Mouse (Mus musculus) erythroblast, embryonic 14.5 days (primary cell): ENCODE data around the gene Mpped2. TPM values are rescaled to one million over a fixed set of nuclear protein-coding genes. Genes with fewer than 3 reads are reported as not detected.
A peak's percentile ranks its signal among the peaks of the same experiment; 100 is the strongest.

Experiments used
- H3K27me3 ChIP-seq: 2 replicates; pipeline ENCODE4 v1.6.1; 2012; ENCODE audit warnings: inconsistent platforms; ENCODE audit not compliant: control insufficient read depth
- H3K36me3 ChIP-seq: 2 replicates; pipeline ENCODE4 v1.6.1; 2012; ENCODE audit warnings: mild to moderate bottlenecking, inconsistent platforms; ENCODE audit not compliant: control insufficient read depth
- H3K4me1 ChIP-seq: 2 replicates; pipeline ENCODE4 v1.6.1; 2012; ENCODE audit warnings: inconsistent platforms; ENCODE audit not compliant: control insufficient read depth
- H3K4me3 ChIP-seq: replicated peaks from 2 replicates; pipeline ENCODE3; 2012; ENCODE audit warnings: moderate library complexity, mild to moderate bottlenecking, inconsistent platforms
- H3K9me3 ChIP-seq: 2 replicates; pipeline ENCODE4 v1.6.1; 2012; ENCODE audit warnings: low read length, inconsistent platforms, mixed read lengths; ENCODE audit not compliant: control insufficient read depth
- GATA1 ChIP-seq: IDR thresholded peaks from 2 replicates; pipeline ENCODE4 v1.6.1; 2012; ENCODE audit warnings: low read length, inconsistent platforms, mixed read lengths
- TAL1 ChIP-seq: IDR thresholded peaks from 3 replicates; pipeline ENCODE4 v1.6.1; 2012; ENCODE audit warnings: low read length, inconsistent platforms, mixed read lengths
- polyA plus RNA-seq: library from polyadenylated mRNA; stranded (reverse); fragments of >175 nt; gene quantifications from 2 replicates; pipeline ENCODE4 v1.2.3, GENCODE M21; 2012

The Mpped2 gene
- polyA plus RNA-seq, result not detected in 2 replicates

DNA sequence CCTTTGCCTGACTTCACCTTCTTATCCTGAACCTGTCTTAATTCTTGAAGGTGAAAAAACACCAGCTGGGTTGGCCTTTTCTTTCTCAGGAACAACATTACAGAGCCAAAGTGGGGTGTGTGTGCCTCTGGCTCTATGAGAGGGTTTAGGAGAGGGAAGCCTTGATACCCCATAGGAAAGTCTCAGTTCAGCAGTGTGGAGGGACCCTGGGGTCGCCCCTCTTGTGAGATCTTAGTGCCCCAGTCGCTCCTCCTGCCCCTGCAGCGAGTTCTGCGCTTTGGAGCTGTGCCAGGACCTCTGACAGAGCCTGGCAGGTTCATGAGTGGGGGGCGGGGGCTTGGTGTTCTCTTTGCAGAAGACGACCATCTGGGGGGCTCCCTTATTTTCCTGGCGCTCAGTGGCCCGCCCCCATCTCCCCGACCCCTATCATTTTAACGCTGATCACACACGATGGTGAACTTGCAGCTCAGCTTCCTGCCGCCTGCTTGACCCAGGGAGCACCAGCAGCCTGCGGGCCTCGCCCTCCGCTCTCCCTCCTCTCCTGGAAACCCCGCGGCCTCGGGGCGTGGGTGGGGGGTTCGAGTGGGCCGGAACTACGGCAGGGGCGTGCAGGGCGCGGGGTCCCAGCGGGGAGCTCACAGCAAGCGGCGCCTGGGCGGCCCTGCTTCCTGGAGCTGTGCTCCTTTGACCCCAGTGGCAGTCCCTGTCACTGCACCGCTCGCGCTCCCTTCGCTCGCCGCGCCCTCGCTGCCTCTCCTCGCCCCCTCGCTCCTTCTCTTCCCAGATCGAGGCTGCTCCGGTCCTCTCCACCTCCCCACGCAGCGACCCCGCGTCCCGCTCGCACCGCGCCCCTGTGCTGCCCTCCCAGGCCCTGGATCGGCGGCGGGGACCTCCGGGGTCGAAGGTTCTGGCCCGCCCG lies at the start of gene Mpped2:
TSS of gene Mpped2 (plus strand) at position 487 of the 919 bp plus-strand sequence.
- H3K4me3 ChIP-seq, result peak within 1 kb of the TSS; percentile 59
- peaks cover 67% of the 10 kb centered on the region for H3K27me3 ChIP-seq
- TF ChIP-seq TAL1, result no peak
- no peak for TF ChIP-seq GATA1
- no peaks in the 10 kb centered on the region for H3K36me3 ChIP-seq
- peaks cover 4% of the 10 kb centered on the region; the same call in 1 of the 2 replicates for H3K4me1 ChIP-seq
- no peaks in the 10 kb centered on the region for H3K9me3 ChIP-seq

DNA sequence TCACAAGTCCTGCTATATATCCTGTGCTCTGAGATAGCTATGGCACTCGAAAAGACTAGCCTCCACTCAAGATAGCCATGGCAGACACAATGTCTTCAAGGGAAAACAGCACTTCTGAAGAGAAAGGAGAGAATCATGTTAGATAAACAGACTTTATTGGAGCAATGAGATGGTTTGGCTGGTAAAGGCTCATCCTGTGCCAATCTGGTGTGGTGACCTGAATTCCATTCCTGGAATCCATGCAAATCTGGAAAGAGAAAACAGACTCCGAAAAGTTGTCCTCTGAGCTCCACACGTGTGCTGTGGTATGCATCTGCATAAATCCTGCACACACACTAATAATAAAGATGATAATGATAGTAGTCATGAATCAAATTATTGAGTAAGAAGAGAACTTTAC lies 48.3 kb upstream of the Mpped2 start:
- Histone ChIP-seq H3K9me3 (no peaks in the 10 kb centered on the region), H3K4me3 (no peak overlapping the region), H3K36me3 (no peaks in the 10 kb centered on the region), H3K27me3 (no peaks in the 10 kb centered on the region), H3K4me1 (peaks cover 2% of the 10 kb centered on the region; the same call in 1 of the 2 replicates)
- TF ChIP-seq GATA1 (no peak), TAL1 (no peak)

DNA sequence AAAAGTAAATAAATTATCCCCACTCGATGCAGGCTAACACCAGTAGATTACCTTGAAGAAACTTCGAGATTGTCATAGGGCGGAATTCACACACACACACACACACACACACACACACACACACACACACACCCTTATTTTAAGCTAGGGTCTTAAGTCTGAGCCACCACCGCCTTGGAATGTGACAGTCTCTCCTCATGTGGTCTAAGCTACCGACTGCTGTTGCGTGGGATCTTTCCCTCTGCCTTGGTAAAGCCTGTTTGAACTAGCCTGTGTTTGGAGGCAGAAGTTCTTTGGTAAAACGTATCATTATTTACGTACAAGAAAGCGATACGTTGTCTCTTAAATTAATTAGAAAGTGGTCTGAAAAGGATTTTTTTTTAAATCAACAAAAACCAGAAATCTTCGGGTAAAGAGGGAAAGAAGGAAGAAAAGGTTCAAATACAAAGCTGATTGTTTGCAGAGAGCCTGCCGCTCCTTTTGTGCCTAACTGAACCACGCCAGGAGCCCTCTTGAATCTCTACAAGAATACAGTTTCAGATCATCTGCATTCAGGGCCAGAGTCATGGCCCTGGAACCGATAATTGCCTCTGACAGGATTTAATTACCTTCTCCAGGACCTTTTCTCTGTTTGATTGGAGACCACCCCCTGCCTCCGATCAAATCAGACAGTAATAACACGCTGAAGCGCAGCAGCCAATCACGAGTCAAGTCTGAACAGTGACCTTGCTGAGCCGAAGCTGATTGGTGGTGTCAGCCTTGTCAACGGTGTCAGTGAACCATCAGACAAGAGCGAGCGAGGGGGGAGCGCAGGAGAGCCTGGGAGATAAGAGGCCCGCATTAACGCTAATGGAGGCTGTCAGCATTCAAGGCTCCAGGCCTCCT lies 43.1 kb upstream of the Mpped2 start:
- peaks cover 6% of the 10 kb centered on the region for H3K4me1 ChIP-seq
- TF ChIP-seq GATA1 (no peak), TAL1 (no peak)
- peak overlapping the region; percentile 59 for H3K4me3 ChIP-seq
- H3K36me3 ChIP-seq, result no peaks in the 10 kb centered on the region
- H3K9me3 ChIP-seq, result no peaks in the 10 kb centered on the region
- H3K27me3 ChIP-seq, result no peaks in the 10 kb centered on the region

DNA sequence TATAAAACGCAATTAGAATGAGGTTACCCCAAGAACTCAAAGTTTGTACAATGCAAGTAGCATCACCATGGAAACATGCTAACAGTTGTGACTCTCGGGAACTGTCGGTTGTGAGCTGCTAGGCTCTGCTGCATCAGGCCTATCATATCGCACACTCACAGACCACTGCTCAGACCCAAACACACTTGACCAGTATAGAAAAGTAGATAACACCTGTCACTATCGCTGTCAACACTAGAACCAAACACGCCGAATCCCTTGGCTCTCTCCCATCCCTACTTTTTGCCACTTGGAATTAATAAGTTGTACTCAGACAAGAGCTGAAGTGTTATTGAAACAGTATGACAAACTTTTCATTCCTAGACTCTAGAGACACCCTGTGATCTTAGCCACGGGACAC lies 40.9 kb upstream of the Mpped2 start:
- Histone ChIP-seq H3K36me3 (no peaks in the 10 kb centered on the region), H3K4me1 (peaks cover 6% of the 10 kb centered on the region), H3K9me3 (no peaks in the 10 kb centered on the region), H3K4me3 (no peak overlapping the region), H3K27me3 (no peaks in the 10 kb centered on the region)
- TF ChIP-seq TAL1 (no peak), GATA1 (no peak)

DNA sequence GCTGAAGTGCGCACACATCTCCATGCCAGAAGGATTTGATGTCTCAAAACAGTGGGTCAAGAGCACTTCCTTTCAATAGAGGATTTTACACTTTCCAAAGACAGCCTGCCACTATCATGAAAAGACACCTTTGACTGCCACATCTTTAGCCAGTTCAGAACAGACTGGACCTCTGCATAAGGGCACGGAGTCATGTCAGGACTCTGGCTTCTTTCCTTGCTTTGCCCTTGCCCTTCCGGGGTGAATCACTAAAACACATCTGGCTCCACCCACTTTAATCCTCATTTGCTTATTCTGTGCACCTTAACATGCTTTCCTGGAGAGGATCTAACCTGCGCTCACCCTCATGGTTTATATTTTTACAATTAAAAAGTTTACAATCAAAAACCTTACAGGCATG lies 40.3 kb upstream of the Mpped2 start:
- Histone ChIP-seq H3K4me3 (no peak overlapping the region), H3K36me3 (no peaks in the 10 kb centered on the region), H3K4me1 (peaks cover 6% of the 10 kb centered on the region), H3K27me3 (no peaks in the 10 kb centered on the region), H3K9me3 (no peaks in the 10 kb centered on the region)
- TF ChIP-seq TAL1, result no peak
- TF ChIP-seq GATA1, result no peak

DNA sequence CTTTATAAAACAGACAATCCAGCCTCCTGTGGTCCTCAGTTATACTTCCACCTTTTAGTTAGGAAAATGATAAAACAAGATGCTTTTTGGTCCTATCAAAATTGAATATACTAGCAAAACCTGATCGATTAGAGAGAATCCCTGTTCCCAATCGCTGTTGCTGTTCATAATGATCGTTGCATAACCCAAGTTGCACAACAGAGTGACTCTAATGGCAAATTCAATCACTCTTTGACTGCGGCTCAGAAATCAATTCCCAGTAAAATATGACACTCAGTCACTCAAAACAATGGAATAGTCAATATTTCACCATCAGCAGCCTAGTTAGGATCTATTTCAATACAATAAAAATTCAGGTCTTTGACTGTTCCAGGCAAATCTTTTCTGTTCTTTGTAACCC lies 39.8 kb upstream of the Mpped2 start:
- Histone ChIP-seq H3K9me3 (no peaks in the 10 kb centered on the region), H3K4me1 (peaks cover 6% of the 10 kb centered on the region), H3K36me3 (no peaks in the 10 kb centered on the region), H3K4me3 (no peak overlapping the region), H3K27me3 (no peaks in the 10 kb centered on the region)
- TF ChIP-seq GATA1, result no peak
- TF ChIP-seq TAL1, result no peak

DNA sequence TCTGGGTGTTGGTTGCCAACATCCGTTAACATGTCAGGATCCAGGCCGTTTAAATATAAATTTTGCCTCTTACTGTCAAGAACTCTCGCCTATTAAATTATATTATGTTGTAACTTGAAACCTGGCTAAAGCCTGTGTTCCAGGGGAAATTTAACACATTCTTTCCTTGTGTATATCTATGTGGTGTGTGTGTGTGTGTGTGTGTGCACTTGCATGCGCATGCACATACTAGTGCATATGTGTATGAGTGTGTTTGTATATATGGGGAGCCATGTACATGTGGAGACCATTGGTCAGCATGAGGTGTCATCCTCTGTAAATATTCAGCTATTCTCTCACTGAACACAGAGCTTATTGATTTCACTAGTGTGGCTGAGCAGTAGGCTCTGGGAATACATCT lies 37.8 kb upstream of the Mpped2 start:
- Histone ChIP-seq H3K27me3 (no peaks in the 10 kb centered on the region), H3K9me3 (no peaks in the 10 kb centered on the region), H3K4me1 (peaks cover 1% of the 10 kb centered on the region), H3K4me3 (no peak overlapping the region), H3K36me3 (no peaks in the 10 kb centered on the region)
- TF ChIP-seq TAL1, result no peak
- TF ChIP-seq GATA1, result no peak

DNA sequence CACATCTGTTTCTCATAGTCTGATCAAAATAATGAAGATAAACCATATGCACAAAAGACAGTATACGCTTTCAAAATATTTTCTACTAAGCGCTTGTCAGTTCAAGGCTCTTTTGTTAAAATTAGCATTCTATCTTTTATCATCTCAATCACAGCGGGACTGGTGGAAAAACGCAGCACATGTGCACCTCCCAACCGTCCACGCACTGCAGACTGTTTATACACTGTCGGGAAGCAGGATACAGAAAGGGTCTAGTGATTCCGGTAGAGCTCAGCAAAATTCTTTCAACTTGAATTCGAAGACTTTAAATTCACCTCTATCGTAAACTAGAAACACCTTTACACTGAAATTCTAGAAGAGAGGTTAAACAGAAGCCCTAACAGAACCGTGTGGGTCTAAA lies 27.8 kb upstream of the Mpped2 start:
- no peaks in the 10 kb centered on the region for H3K27me3 ChIP-seq
- TF ChIP-seq TAL1, result no peak
- no peak for TF ChIP-seq GATA1

DNA sequence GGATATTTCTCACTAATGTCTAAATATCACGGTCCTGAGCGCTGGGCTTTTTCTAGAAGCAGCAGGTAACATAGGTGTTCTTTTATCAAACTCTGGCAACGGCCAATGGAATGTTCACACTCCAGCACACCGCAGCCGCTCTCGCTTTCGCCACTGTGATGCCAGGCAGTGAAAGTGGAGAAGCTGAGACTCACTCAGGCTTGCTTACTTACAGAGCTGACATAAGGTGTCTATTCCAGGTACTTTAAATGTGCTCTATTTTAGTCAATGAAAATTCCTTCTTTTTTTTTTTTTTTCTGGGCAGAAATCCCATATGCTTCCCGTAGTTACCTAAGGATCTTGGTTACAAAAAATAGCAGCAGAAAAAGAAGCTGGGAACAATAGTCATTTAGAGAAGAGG lies 18.8 kb upstream of the Mpped2 start:
- no peaks in the 10 kb centered on the region for H3K36me3 ChIP-seq
- H3K9me3 ChIP-seq, result no peaks in the 10 kb centered on the region
- no peaks in the 10 kb centered on the region for H3K27me3 ChIP-seq
- no peaks in the 10 kb centered on the region for H3K4me1 ChIP-seq
- TF ChIP-seq TAL1, result no peak
- no peak for TF ChIP-seq GATA1
- H3K4me3 ChIP-seq, result no peak overlapping the region

More for the DNA sequence above, 27.8 kb upstream of the Mpped2 start:
- Histone ChIP-seq H3K4me1 (no peaks in the 10 kb centered on the region), H3K36me3 (no peaks in the 10 kb centered on the region), H3K9me3 (no peaks in the 10 kb centered on the region), H3K4me3 (no peak overlapping the region)
